Mouse (Mus musculus) embryonic fibroblast, embryonic 13.5 days (primary cell): ENCODE measurements at regions not wholly inside any gene's neighbourhood (a gene's known extent, or its start where the extent isn't known, plus 50 kb on each side); places are given as distances from the start of the nearest gene placed in this dataset.

Experiments used
- CTCF ChIP-seq: IDR thresholded peaks from 2 replicates; pipeline ENCODE4 v1.5.1; 2011; ENCODE audit warnings: mild to moderate bottlenecking, control low read depth, low read length, moderate library complexity, borderline replicate concordance; ENCODE audit not compliant: insufficient read depth
- POLR2A ChIP-seq: IDR thresholded peaks from 2 replicates; pipeline ENCODE4 v1.6.1; 2011; ENCODE audit warnings: low read depth, mild to moderate bottlenecking, control low read depth, low read length, moderate library complexity

GRCm38 (mm10) chr1:73828996-73829395, 295.3 kb downstream of the Tns1 start:
- TF ChIP-seq CTCF (no peak), POLR2A (no peak)
